Mouse (Mus musculus): ENCODE measurements around the gene Col17a1. TPM values are rescaled to one million over a fixed set of nuclear protein-coding genes. Genes with fewer than 3 reads are reported as not detected.
A peak's percentile ranks its signal among the peaks of the same experiment; 100 is the strongest.

The Col17a1 gene
- polyA plus RNA-seq, 1 experiment from 2014 or later, result 8.5 TPM

- no peak overlapping the region for H3K27ac ChIP-seq
- H3K27me3 ChIP-seq, result no peaks in the 10 kb centered on the region
- no peak for ATAC-seq (ENCODE audit: insufficient number of reproducible peaks, insufficient read depth, low FRiP score, low TSS enrichment)
- no peak overlapping the region for H3K4me3 ChIP-seq
- no peaks in the 10 kb centered on the region for H3K9me3 ChIP-seq
- H3K4me1 ChIP-seq, result no peaks in the 10 kb centered on the region
- no peak overlapping the region for H3K9ac ChIP-seq
- no peaks in the 10 kb centered on the region for H3K36me3 ChIP-seq
- H3K4me2 ChIP-seq (replicated peaks), result no peak overlapping the region
- WGBS, result 88% methylated on average over 8 of the region's 8 CpGs
These were observed 13.9 kb upstream of the Col17a1 start for GRCm38 (mm10) chr19:47705772-47706309.

GRCm38 (mm10) chr19:47705080-47705771, 13.3 kb upstream of the Col17a1 start:
- no peak overlapping the region for H3K27ac ChIP-seq
- H3K9me3 ChIP-seq, result no peaks in the 10 kb centered on the region
- no peak overlapping the region for H3K4me3 ChIP-seq
- H3K27me3 ChIP-seq, result no peaks in the 10 kb centered on the region
- no peak for ATAC-seq (ENCODE audit: insufficient number of reproducible peaks, insufficient read depth, low FRiP score, low TSS enrichment)
- H3K9ac ChIP-seq, result no peak overlapping the region
- no peaks in the 10 kb centered on the region for H3K4me1 ChIP-seq
- H3K36me3 ChIP-seq, result no peaks in the 10 kb centered on the region
- H3K4me2 ChIP-seq (replicated peaks), result no peak overlapping the region
- 67% methylated on average over 13 of the region's 13 CpGs for WGBS

DNA sequence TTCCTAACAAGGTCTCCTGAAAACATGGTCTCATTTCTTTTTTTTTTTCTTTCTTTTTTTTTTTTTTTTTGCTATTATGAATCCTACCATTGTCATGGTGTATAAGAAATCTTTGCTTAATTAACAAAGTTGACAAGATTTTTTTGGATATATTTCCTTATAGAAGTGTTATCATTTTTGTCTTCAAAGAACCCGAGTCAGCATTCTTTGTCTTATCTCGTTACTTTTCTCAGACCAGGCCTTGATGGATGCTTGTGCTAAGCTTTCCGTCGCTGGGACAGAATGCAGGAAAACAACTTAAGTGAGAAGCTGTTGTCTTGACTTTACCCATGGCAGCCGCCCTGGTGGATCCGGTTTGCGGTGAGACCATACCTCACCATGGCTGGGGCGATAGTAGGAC, 8.6 kb upstream of the Col17a1 start:
- no peak overlapping the region for H3K4me3 ChIP-seq
- H3K4me2 ChIP-seq (replicated peaks), result no peak overlapping the region
- WGBS, result 95% methylated on average over 8 of the region's 8 CpGs
- no peaks in the 10 kb centered on the region for H3K9me3 ChIP-seq
- ATAC-seq (ENCODE audit: insufficient number of reproducible peaks, insufficient read depth, low FRiP score, low TSS enrichment), result no peak
- no peaks in the 10 kb centered on the region for H3K36me3 ChIP-seq
- no peak overlapping the region for H3K9ac ChIP-seq
- no peaks in the 10 kb centered on the region for H3K27me3 ChIP-seq
- H3K4me1 ChIP-seq, result no peaks in the 10 kb centered on the region
- H3K27ac ChIP-seq, result no peak overlapping the region

DNA sequence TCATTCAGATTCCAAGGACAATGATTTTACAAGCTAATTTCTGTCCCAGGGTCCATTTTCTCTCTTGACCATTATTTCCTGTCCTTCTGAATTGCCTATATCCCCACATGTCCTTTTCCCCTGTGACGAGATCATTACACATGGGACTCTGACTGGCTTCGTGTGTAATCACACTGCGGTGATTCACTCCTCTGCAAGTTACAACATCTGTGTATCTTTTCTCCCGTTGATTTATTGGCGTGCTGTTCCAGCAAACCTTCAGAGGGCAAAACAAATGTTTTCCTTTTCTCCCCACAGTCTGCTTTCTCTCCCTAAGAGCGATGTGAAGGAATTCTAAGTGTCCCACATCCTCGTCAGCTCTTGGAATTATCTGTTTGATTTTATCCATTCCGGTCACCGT, 7.8 kb upstream of the Col17a1 start:
- Histone ChIP-seq H3K36me3 (no peaks in the 10 kb centered on the region), H3K9me3 (no peaks in the 10 kb centered on the region), H3K9ac (no peak overlapping the region), H3K4me2 (replicated peaks) (no peak overlapping the region), H3K4me1 (no peaks in the 10 kb centered on the region), H3K4me3 (no peak overlapping the region), H3K27me3 (no peaks in the 10 kb centered on the region), H3K27ac (no peak overlapping the region)
- no peak for ATAC-seq (ENCODE audit: insufficient number of reproducible peaks, insufficient read depth, low FRiP score, low TSS enrichment)
- WGBS, result 72% methylated on average over 9 of the region's 9 CpGs

- WGBS, result 55% methylated on average over 9 of the region's 9 CpGs
- Histone ChIP-seq H3K36me3 (no peaks in the 10 kb centered on the region), H3K4me3 (no peak overlapping the region), H3K27me3 (no peaks in the 10 kb centered on the region), H3K4me1 (no peaks in the 10 kb centered on the region), H3K27ac (no peak overlapping the region), H3K9ac (no peak overlapping the region), H3K9me3 (no peaks in the 10 kb centered on the region), H3K4me2 (replicated peaks) (no peak overlapping the region)
- ATAC-seq (ENCODE audit: insufficient number of reproducible peaks, insufficient read depth, low FRiP score, low TSS enrichment), result no peak
These were observed 6.4 kb upstream of the Col17a1 start for GRCm38 (mm10) chr19:47698266-47698665.

DNA sequence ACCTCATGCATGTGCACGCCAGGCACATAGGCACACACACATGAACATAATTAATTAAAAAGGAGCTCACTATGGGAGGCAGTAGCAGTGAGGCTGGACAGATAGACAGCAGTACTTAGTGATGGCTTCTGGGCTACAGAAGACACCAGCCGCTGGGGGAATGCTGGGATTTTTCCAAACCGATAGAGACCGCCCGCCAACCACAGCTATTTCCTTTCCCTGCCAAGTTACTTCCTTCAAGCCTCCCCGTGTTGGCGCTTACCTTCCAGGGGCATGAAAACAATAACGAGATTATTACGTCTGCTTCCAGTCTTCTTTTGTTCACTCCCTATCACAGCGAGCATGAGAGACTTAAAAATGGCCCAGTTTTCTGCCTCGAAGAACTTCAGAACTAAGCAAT, 5.2 kb upstream of the Col17a1 start:
- Histone ChIP-seq H3K27ac (no peak overlapping the region), H3K4me3 (no peak overlapping the region), H3K36me3 (no peaks in the 10 kb centered on the region), H3K27me3 (no peaks in the 10 kb centered on the region), H3K4me2 (replicated peaks) (no peak overlapping the region), H3K9ac (no peak overlapping the region), H3K9me3 (no peaks in the 10 kb centered on the region), H3K4me1 (no peaks in the 10 kb centered on the region)
- WGBS, result 85% methylated on average over 11 of the region's 11 CpGs
- no peak for ATAC-seq (ENCODE audit: insufficient number of reproducible peaks, insufficient read depth, low FRiP score, low TSS enrichment)

- no peak overlapping the region for H3K4me2 ChIP-seq (replicated peaks)
These were observed 4.5 kb upstream of the Col17a1 start for GRCm38 (mm10) chr19:47696411-47696810.

GRCm38 (mm10) chr19:47695725-47696124, 3.8 kb upstream of the Col17a1 start:
- Histone ChIP-seq H3K27ac (no peak overlapping the region), H3K4me2 (replicated peaks) (no peak overlapping the region), H3K4me1 (no peaks in the 10 kb centered on the region), H3K4me3 (no peak overlapping the region), H3K9me3 (no peaks in the 10 kb centered on the region), H3K36me3 (no peaks in the 10 kb centered on the region), H3K27me3 (no peaks in the 10 kb centered on the region), H3K9ac (no peak overlapping the region)
- 91% methylated on average over 6 of the region's 6 CpGs for WGBS
- ATAC-seq (ENCODE audit: insufficient number of reproducible peaks, insufficient read depth, low FRiP score, low TSS enrichment), result no peak

More at GRCm38 (mm10) chr19:47696411-47696810, 4.5 kb upstream of the Col17a1 start:
- no peaks in the 10 kb centered on the region for H3K36me3 ChIP-seq
- H3K9ac ChIP-seq, result no peak overlapping the region
- H3K4me3 ChIP-seq, result no peak overlapping the region
- no peaks in the 10 kb centered on the region for H3K9me3 ChIP-seq
- H3K27ac ChIP-seq, result no peak overlapping the region
- H3K27me3 ChIP-seq, result no peaks in the 10 kb centered on the region
- ATAC-seq (ENCODE audit: insufficient number of reproducible peaks, insufficient read depth, low FRiP score, low TSS enrichment), result no peak
- H3K4me1 ChIP-seq, result no peaks in the 10 kb centered on the region
- WGBS, result 92% methylated on average over 8 of the region's 8 CpGs

DNA sequence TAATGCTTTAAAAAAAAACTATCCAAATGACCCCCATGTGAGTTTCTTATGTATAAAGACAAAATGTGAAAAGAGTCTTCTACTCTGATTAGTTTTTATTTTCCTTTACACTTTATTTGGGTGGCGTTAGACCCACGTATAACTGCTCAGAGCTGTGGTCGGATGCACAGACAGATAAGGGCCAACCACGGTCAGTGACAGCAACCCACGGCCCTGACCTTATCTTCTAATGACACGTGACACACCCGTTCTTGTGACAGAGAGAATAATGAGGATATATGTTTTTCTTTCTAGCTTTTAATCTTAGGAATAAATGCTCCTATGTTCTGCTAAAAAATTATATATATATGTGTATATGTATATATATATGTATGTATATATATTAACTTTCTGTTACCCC, 2.3 kb downstream of the Col17a1 start:
- Histone ChIP-seq H3K36me3 (no peaks in the 10 kb centered on the region), H3K27ac (no peak overlapping the region), H3K9ac (no peak overlapping the region), H3K4me1 (no peaks in the 10 kb centered on the region), H3K27me3 (no peaks in the 10 kb centered on the region), H3K4me3 (no peak overlapping the region), H3K4me2 (replicated peaks) (no peak overlapping the region), H3K9me3 (no peaks in the 10 kb centered on the region)
- ATAC-seq (ENCODE audit: insufficient number of reproducible peaks, insufficient read depth, low FRiP score, low TSS enrichment), result no peak
- 89% methylated on average over 7 of the region's 7 CpGs for WGBS

DNA sequence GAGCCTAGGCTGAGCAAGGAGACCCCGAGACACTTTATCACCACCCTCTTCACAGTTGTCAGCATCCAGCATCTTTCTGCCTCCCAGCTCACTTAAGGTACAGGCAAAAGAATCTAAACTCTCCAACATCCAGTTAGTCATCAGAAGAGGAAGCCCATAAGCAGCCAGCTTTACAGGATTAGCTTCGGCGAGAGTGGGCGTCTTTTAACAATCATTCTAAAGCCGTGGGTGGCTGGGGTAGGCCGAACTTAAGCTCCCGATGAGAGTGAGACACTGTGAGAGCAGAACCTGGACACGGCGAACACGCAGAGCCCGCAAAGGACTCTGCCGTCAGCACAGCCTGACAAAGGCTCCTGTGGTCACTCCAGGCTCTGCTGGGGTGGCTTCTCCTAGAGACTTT, 13.2 kb downstream of the Col17a1 start:
- H3K9me3 ChIP-seq, result no peaks in the 10 kb centered on the region
- 69% methylated on average over 12 of the region's 12 CpGs for WGBS
- no peak overlapping the region for H3K27ac ChIP-seq
- no peak overlapping the region for H3K4me2 ChIP-seq (replicated peaks)
- ATAC-seq (ENCODE audit: insufficient number of reproducible peaks, insufficient read depth, low FRiP score, low TSS enrichment), result no peak
- no peak overlapping the region for H3K4me3 ChIP-seq
- no peaks in the 10 kb centered on the region for H3K36me3 ChIP-seq
- H3K9ac ChIP-seq, result no peak overlapping the region
- no peaks in the 10 kb centered on the region for H3K27me3 ChIP-seq
- no peaks in the 10 kb centered on the region for H3K4me1 ChIP-seq

- 40% methylated on average over 8 of the region's 8 CpGs for WGBS
- Histone ChIP-seq H3K4me1 (no peaks in the 10 kb centered on the region), H3K27me3 (no peaks in the 10 kb centered on the region), H3K36me3 (no peaks in the 10 kb centered on the region), H3K27ac (no peak overlapping the region), H3K9ac (no peak overlapping the region), H3K4me3 (no peak overlapping the region), H3K4me2 (replicated peaks) (no peak overlapping the region), H3K9me3 (no peaks in the 10 kb centered on the region)
- ATAC-seq (ENCODE audit: insufficient number of reproducible peaks, insufficient read depth, low FRiP score, low TSS enrichment), result no peak
These were observed 17.5 kb downstream of the Col17a1 start for GRCm38 (mm10) chr19:47674419-47674818.

- ATAC-seq (ENCODE audit: insufficient number of reproducible peaks, insufficient read depth, low FRiP score, low TSS enrichment), result no peak
- H3K9ac ChIP-seq, result 0 out of 2 replicates have a peak overlapping the region, but pooled peaks have one; percentile 1
- H3K27ac ChIP-seq, result no peak overlapping the region
- WGBS, result 78% methylated on average over 9 of the region's 9 CpGs
- H3K4me3 ChIP-seq, result no peak overlapping the region
- H3K9me3 ChIP-seq, result no peaks in the 10 kb centered on the region
- H3K36me3 ChIP-seq, result no peaks in the 10 kb centered on the region
- H3K4me2 ChIP-seq (replicated peaks), result no peak overlapping the region
- peaks cover 10% of the 10 kb centered on the region; the same call in 1 of the 2 replicates for H3K4me1 ChIP-seq
- H3K27me3 ChIP-seq, result no peaks in the 10 kb centered on the region
These were observed 23.5 kb downstream of the Col17a1 start for GRCm38 (mm10) chr19:47668399-47668798.
